Mouse (Mus musculus) CH12.LX (cell line): ENCODE results near the gene Epop. TPM values are rescaled to one million over a fixed set of nuclear protein-coding genes. Genes with fewer than 3 reads are reported as not detected.

ENCODE experiments used
- DNase-seq: peaks from one replicate; pipeline ENCODE4 v3.0.0-alpha.2; 2013; ENCODE audit errors: extremely low read depth
- H3K27ac ChIP-seq: 2 replicates; pipeline ENCODE4 v1.5.1; 2012; ENCODE audit warnings: low read depth, mild to moderate bottlenecking, control low read depth, moderate library complexity; ENCODE audit not compliant: insufficient read depth
- H3K27me3 ChIP-seq: replicated peaks from 2 replicates; pipeline ENCODE3; 2012; ENCODE audit warnings: inconsistent platforms
- H3K36me3 ChIP-seq, 2 experiments: replicated peaks in 1 of 2; 2 replicates each; pipeline versions ENCODE3 to v1.6.1; 2012; ENCODE audit warnings: inconsistent platforms in 1 of 2, low read length in 1 of 2, mild to moderate bottlenecking in 1 of 2, mixed read lengths in 1 of 2, moderate library complexity in 1 of 2; ENCODE audit not compliant: control insufficient read depth in 1 of 2, insufficient read depth in 1 of 2
- H3K4me1 ChIP-seq, 2 experiments: 2 replicates each; pipeline ENCODE4 v1.6.1; 2012; ENCODE audit warnings: inconsistent platforms in 1 of 2, moderate library complexity in 1 of 2; ENCODE audit not compliant: insufficient read depth in 2 of 2, control insufficient read depth in 1 of 2
- H3K4me2 ChIP-seq: 2 replicates; pipeline ENCODE4 v1.6.1; 2012; ENCODE audit warnings: low read depth, mild to moderate bottlenecking, control low read depth; ENCODE audit not compliant: poor library complexity, insufficient read depth, severe bottlenecking
- H3K4me3 ChIP-seq, 3 experiments: fragments of 150-350 bp in 1 of 3; sonication (generic) in 1 of 3; replicated peaks in 1 of 3; 2 replicates each; pipeline versions ENCODE3 to v1.5.1; 2011 to 2012; ENCODE audit warnings: low read depth in 2 of 3, low read length in 2 of 3, mild to moderate bottlenecking in 2 of 3, moderate library complexity in 2 of 3, control low read depth in 1 of 3, improper control_type of control experiment in 1 of 3, inconsistent platforms in 1 of 3, mixed read lengths in 1 of 3; ENCODE audit not compliant: poor library complexity in 1 of 3
- H3K79me2 ChIP-seq: replicated peaks from 2 replicates; pipeline ENCODE4 v1.6.1; 2012; ENCODE audit warnings: mild to moderate bottlenecking, moderate library complexity; ENCODE audit not compliant: control insufficient read depth, poor library complexity, insufficient read depth, severe bottlenecking; ENCODE audit errors: extremely low read depth
- H3K9ac ChIP-seq: 2 replicates; pipeline ENCODE4 v1.6.1; 2012; ENCODE audit warnings: low read depth, mild to moderate bottlenecking, control low read depth, moderate library complexity; ENCODE audit not compliant: insufficient read depth
- H3K9me3 ChIP-seq: replicated peaks from 2 replicates; pipeline ENCODE3; 2012; ENCODE audit warnings: low read length, inconsistent platforms, mixed read lengths
- BHLHE40 ChIP-seq: IDR thresholded peaks from 2 replicates; pipeline ENCODE4 v1.6.1; 2011; ENCODE audit warnings: mild to moderate bottlenecking, low read depth, low read length, improper control_type of control experiment
- E2F4 ChIP-seq: IDR thresholded peaks from 2 replicates; pipeline ENCODE4 v1.6.1; 2011; ENCODE audit warnings: low read depth, low read length, improper control_type of control experiment; ENCODE audit not compliant: insufficient replicate concordance
- EP300 ChIP-seq: IDR thresholded peaks from 2 replicates; pipeline ENCODE4 v1.6.1; 2011; ENCODE audit warnings: low read length, improper control_type of control experiment
- ETS1 ChIP-seq: conservative IDR thresholded peaks from 2 replicates; pipeline ENCODE4 v1.6.1; 2012; ENCODE audit warnings: low read depth, mild to moderate bottlenecking, inconsistent platforms, low read length, improper control_type of control experiment, moderate library complexity
- GABPA ChIP-seq: IDR thresholded peaks from 2 replicates; pipeline ENCODE4 v1.6.1; 2012; ENCODE audit warnings: low read depth, low read length, improper control_type of control experiment, inconsistent platforms; ENCODE audit not compliant: insufficient replicate concordance
- IRF4 ChIP-seq: IDR thresholded peaks from 2 replicates; pipeline ENCODE4 v1.6.1; 2014; ENCODE audit warnings: low read depth, mild to moderate bottlenecking, inconsistent platforms, low read length, improper control_type of control experiment
- MAFK ChIP-seq: IDR thresholded peaks from 2 replicates; pipeline ENCODE4 v1.6.1; 2011; ENCODE audit warnings: low read length, improper control_type of control experiment; ENCODE audit not compliant: insufficient replicate concordance
- MAX ChIP-seq: IDR thresholded peaks from 2 replicates; pipeline ENCODE4 v1.6.1; 2011; ENCODE audit warnings: low read length, improper control_type of control experiment
- MAZ ChIP-seq: IDR thresholded peaks from 2 replicates; pipeline ENCODE4 v1.6.1; 2012; ENCODE audit warnings: low read depth, mild to moderate bottlenecking, inconsistent platforms, low read length, improper control_type of control experiment, moderate library complexity
- MXI1 ChIP-seq: IDR thresholded peaks from 2 replicates; pipeline ENCODE4 v1.6.1; 2011; ENCODE audit warnings: mild to moderate bottlenecking, low read depth, low read length, improper control_type of control experiment
- PAX5 ChIP-seq: IDR thresholded peaks from 2 replicates; pipeline ENCODE4 v1.6.1; 2012; ENCODE audit warnings: low read length, inconsistent platforms, mixed read lengths
- POLR2AphosphoS2 ChIP-seq: IDR thresholded peaks from 2 replicates; pipeline ENCODE4 v1.6.1; 2011; ENCODE audit warnings: low read depth, low read length, improper control_type of control experiment
- RCOR1 ChIP-seq: conservative IDR thresholded peaks from 2 replicates; pipeline ENCODE4 v1.6.1; 2012; ENCODE audit warnings: low read depth, mild to moderate bottlenecking, inconsistent platforms, low read length, improper control_type of control experiment
- SIN3A ChIP-seq: IDR thresholded peaks from 2 replicates; pipeline ENCODE4 v1.6.1; 2012; ENCODE audit warnings: low read length, improper control_type of control experiment, inconsistent platforms
- TCF12 ChIP-seq: IDR thresholded peaks from 2 replicates; pipeline ENCODE4 v1.6.1; 2014; ENCODE audit warnings: low read depth, mild to moderate bottlenecking, inconsistent platforms, low read length, improper control_type of control experiment
- USF1 ChIP-seq: IDR thresholded peaks from 2 replicates; pipeline ENCODE4 v1.6.1; 2014; ENCODE audit warnings: low read depth, mild to moderate bottlenecking, inconsistent platforms, low read length, improper control_type of control experiment
- ZC3H11A ChIP-seq: IDR thresholded peaks from 2 replicates; pipeline ENCODE4 v1.6.1; 2012; ENCODE audit warnings: low read depth, mild to moderate bottlenecking, inconsistent platforms, low read length, improper control_type of control experiment
- ZKSCAN1 ChIP-seq: IDR thresholded peaks from 2 replicates; pipeline ENCODE4 v1.6.1; 2012; ENCODE audit warnings: low read depth, inconsistent platforms, low read length, improper control_type of control experiment, borderline replicate concordance
- dilution Hi-C: fragments of 300-500 bp; cut with MboI; formaldehyde crosslinking; loops from 2 replicates; pipeline ENCODE4 v1.14.3; 2020; ENCODE audit warnings: low sequenced_read_pairs; ENCODE audit not compliant: extremely low pct_unique_long_range_greater_than_20kb, extremely low pct_ligation_motif_present
- in situ Hi-C: fragments of 300-500 bp; cut with MboI; formaldehyde crosslinking; loops from 3 replicates; pipeline ENCODE4 v1.14.3; 2019; ENCODE audit warnings: low sequenced_read_pairs, low pct_ligation_motif_present, low pct_unique_long_range_greater_than_20kb, mixed read lengths
- polyA plus RNA-seq: library from polyadenylated mRNA; unstranded; fragments of >175 nt; gene quantifications from 2 replicates; pipeline ENCODE4 v1.2.1, GENCODE M21; 2012; ENCODE audit warnings: low read depth; ENCODE audit not compliant: insufficient read length
- total RNA-seq, 2 experiments: library from RNA; depleted of rRNA; stranded (reverse); fragments of 300-350 nt in 1 of 2; fragments of >200 nt in 1 of 2; gene quantifications; 2 replicates each; pipeline ENCODE4 v1.2.3; 2012 to 2014

Epop gene
- total and polyA plus RNA-seq, 3 experiments: 2.1 to 8.4 (median 4.2) TPM

DNA sequence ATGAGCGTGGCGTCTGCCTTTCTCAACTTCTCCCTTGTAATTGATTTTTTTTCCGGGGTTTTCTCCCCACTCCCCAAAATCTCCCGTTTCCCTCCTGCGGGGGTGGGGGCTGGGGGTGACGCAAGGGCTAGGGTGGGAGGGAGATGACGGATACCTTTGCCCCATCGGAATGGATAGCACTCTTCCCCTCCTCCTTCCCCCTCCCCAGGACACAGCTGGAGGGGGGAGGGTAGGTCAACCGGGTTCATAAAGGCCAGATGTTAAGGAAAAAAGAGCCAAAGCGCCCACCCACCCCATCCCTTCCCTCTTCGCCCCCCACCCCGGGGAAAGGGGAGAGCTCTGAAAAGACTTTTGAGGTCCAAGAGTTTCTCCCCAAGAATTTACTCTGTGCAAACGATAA lies 3.1 kb downstream of the Epop start:
- DNase-seq: no peak
- no peak overlapping the region for H3K4me3 ChIP-seq
- dilution Hi-C loops: no loop called here
- TF ChIP-seq EP300 (no peak), RCOR1 (no peak), MXI1 (no peak), MAZ (no peak), GABPA (no peak), POLR2AphosphoS2 (no peak), IRF4 (no peak), USF1 (no peak), BHLHE40 (no peak), TCF12 (no peak)
- in situ Hi-C loops: no loop called here
- H3K4me1 ChIP-seq: peaks cover 3 to 10% of the 10 kb centered on the region in 2 experiments; a peak in 1 of 4 replicates
- no peak overlapping the region for H3K27ac ChIP-seq
- H3K4me2 ChIP-seq: no peak overlapping the region
- H3K36me3 ChIP-seq: no peaks in the 10 kb centered on the region
- no peaks in the 10 kb centered on the region for H3K79me2 ChIP-seq
- H3K9me3 ChIP-seq: peaks cover 24% of the 10 kb centered on the region
- H3K27me3 ChIP-seq: peaks cover 55% of the 10 kb centered on the region
- H3K9ac ChIP-seq: no peak overlapping the region

DNA sequence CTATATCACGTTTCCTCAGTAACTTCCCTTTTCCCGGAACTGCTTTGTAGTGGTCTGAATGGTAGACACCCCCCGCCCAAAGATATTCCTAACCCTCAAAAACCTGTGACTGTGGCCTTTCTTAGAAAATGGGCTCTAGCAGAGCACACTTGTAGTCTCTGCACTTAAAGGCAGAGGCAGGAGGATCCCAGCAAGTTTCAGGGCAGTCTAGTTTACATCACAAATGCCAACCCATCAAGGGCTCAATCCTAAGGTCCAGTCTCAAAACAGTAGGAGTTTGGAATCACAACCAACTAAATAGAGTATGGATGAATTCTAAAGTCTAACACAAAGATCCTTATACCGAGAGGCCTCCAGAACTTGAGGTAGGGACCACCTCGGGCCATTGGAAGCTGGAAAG lies 4.0 kb downstream of the Epop start:
- Histone ChIP-seq H3K4me2 (no peak overlapping the region), H3K27ac (no peak overlapping the region), H3K9ac (no peak overlapping the region), H3K4me1 (peaks cover 6 to 10% of the 10 kb centered on the region in 2 experiments; a peak in 2 of 4 replicates), H3K79me2 (no peaks in the 10 kb centered on the region), H3K27me3 (peaks cover 46% of the 10 kb centered on the region), H3K4me3 (no peak overlapping the region), H3K9me3 (peaks cover 26% of the 10 kb centered on the region)
- in situ Hi-C loops (no loop called here), dilution Hi-C loops (no loop called here)
- no peak for DNase-seq
- no peak for TF ChIP-seq USF1
- no peak for TF ChIP-seq ETS1
- no peak for TF ChIP-seq ZKSCAN1
- TF ChIP-seq SIN3A: no peak
- TF ChIP-seq ZC3H11A: no peak
- no peak for TF ChIP-seq E2F4
- TF ChIP-seq MAX: no peak
- no peak for TF ChIP-seq PAX5
- TF ChIP-seq MAFK: no peak
- no peak for TF ChIP-seq MXI1
- no peak for TF ChIP-seq RCOR1
- no peak for TF ChIP-seq TCF12
- TF ChIP-seq, all 38 proteins: peak for 0
- no peaks in the 10 kb centered on the region for H3K36me3 ChIP-seq
